Comparison of ENCODE assay signal across 19 mouse cellular contexts in genomic region chr2:11398391-11398790, GRCm38 (mm10).
A peak's percentile ranks its signal among the peaks of the same experiment; 100 is the strongest.
DNase-seq lines count a peak whose midpoint lies in the region; ATAC-seq and TF ChIP-seq lines count a peak whose summit lies in the region.
"Had no signal": no experiment of that assay in that cellular context is flagged by ENCODE, and none has a peak within 500 bp of the region (broad histone marks: within the 10 kb centered on the region; RNA-seq: fewer than 3 reads in every experiment).

No protein-coding gene starts in this region.

- WGBS in intestine, embryonic 16.5 days, result 51% methylated on average over 6 of the region's 6 CpGs
- WGBS in small intestine, adult 2 months, result 23% methylated on average over 6 of the region's 6 CpGs

- H3K27me3 ChIP-seq in intestine, embryonic 16.5 days (replicated peaks; ENCODE audit: control insufficient read depth, insufficient read depth, low read length), result no peaks in the 10 kb centered on the region
- H3K27me3 ChIP-seq in small intestine, adult 2 months (ENCODE audit: control insufficient read depth, insufficient read depth, low read length), result no peaks in the 10 kb centered on the region
- H3K27me3 ChIP-seq: hindbrain, embryonic 15.5 days; neural tube, embryonic 12.5 days had no signal

- H3K9me3 ChIP-seq in intestine, embryonic 16.5 days (ENCODE audit: control insufficient read depth, low read length), result no peaks in the 10 kb centered on the region; the same call in 1 of the 2 replicates
- H3K9me3 ChIP-seq: embryonic facial prominence, embryonic 10.5 days; hindbrain, embryonic 15.5 days; neural tube, embryonic 12.5 days had no signal

- no peaks in the 10 kb centered on the region for H3K36me3 ChIP-seq in intestine, embryonic 16.5 days (ENCODE audit: control insufficient read depth, insufficient read depth, low read length)
- no peaks in the 10 kb centered on the region for H3K36me3 ChIP-seq in small intestine, adult 2 months (ENCODE audit: control insufficient read depth, insufficient read depth, low read length)
- H3K36me3 ChIP-seq: embryonic facial prominence, embryonic 10.5 days; hindbrain, embryonic 15.5 days; neural tube, embryonic 12.5 days had no signal

- ATAC-seq in common myeloid progenitor, adult 5-6 weeks (replicated peaks; ENCODE audit: low read depth, poor library complexity, severe bottlenecking), result peak; percentile 42
- ATAC-seq in intestine, embryonic 16.5 days, result no peak
- ATAC-seq: forebrain, embryonic 14.5 days had no signal

- H3K9ac ChIP-seq in intestine, embryonic 16.5 days (ENCODE audit: low read depth, low read length), result no peak overlapping the region
- H3K9ac ChIP-seq: hindbrain, embryonic 15.5 days; neural tube, embryonic 12.5 days had no signal

- no peak for TF ChIP-seq POLR2A in small intestine, adult 2 months (IDR thresholded peaks at IDR 0.05; ENCODE audit: low read depth, low read length)

- peak; percentile 5 for DNase-seq in layer of hippocampus, adult 11-12 months (ENCODE audit: low spot score)
- DNase-seq in layer of hippocampus, adult 9-10 months (ENCODE audit: low spot score), result no peak
- DNase-seq in adrenal gland, adult 18-20 months (ENCODE audit: low spot score in 2 of 2), result no peak
- DNase-seq in c-Kit-positive CD71-positive TER-119-positive erythroid progenitor cells, embryonic 14.5 days (ENCODE audit: low spot score), result no peak
- DNase-seq: cerebellum, postnatal 25 days; gastrocnemius, postnatal 25 days; kidney, adult 18-20 months; kidney, postnatal 10 days; layer of hippocampus, adult 9-11 months; right cerebral cortex, postnatal 14 days; thymus, postnatal 4 days had no signal

- no peak overlapping the region for H3K4me3 ChIP-seq in intestine, embryonic 16.5 days (ENCODE audit: low read length)
- H3K4me3 ChIP-seq in small intestine, adult 2 months (ENCODE audit: low read depth, low read length), result peak overlapping the region; percentile 18; the same call in 1 of the 2 replicates
- H3K4me3 ChIP-seq: embryonic facial prominence, embryonic 10.5 days; hindbrain, embryonic 15.5 days; neural tube, embryonic 12.5 days had no signal

- peaks cover 8% of the 10 kb centered on the region for H3K4me1 ChIP-seq in intestine, embryonic 16.5 days (ENCODE audit: control insufficient read depth, insufficient read depth, low read length)
- peaks cover 26% of the 10 kb centered on the region for H3K4me1 ChIP-seq in small intestine, adult 2 months (ENCODE audit: control insufficient read depth, insufficient read depth, insufficient read length, low read length)
- H3K4me1 ChIP-seq: embryonic facial prominence, embryonic 10.5 days; hindbrain, embryonic 15.5 days; neural tube, embryonic 12.5 days had no signal

- H3K27ac ChIP-seq in intestine, embryonic 16.5 days (ENCODE audit: low read length), result peak overlapping the region; percentile 25
- H3K27ac ChIP-seq in small intestine, adult 2 months (ENCODE audit: insufficient read depth, low read depth, low read length), result peak overlapping the region; percentile 96
- H3K27ac ChIP-seq: embryonic facial prominence, embryonic 10.5 days; hindbrain, embryonic 15.5 days; neural tube, embryonic 12.5 days had no signal

- no peak overlapping the region for H3K4me2 ChIP-seq in intestine, embryonic 16.5 days (ENCODE audit: low read depth, low read length)
- H3K4me2 ChIP-seq: hindbrain, embryonic 15.5 days; midbrain, embryonic 11.5 days; neural tube, embryonic 12.5 days had no signal

- no peak for TF ChIP-seq CTCF in small intestine, adult 2 months (IDR thresholded peaks at IDR 0.05; ENCODE audit: extremely low read depth, insufficient read length, insufficient replicate concordance, low read depth, low read length)
